ENCODE assay signal across 8 mouse cellular contexts in genomic region chr19:5057876-5058775, GRCm38 (mm10). TPM values are rescaled to one million over a fixed set of nuclear protein-coding genes. Genes with fewer than 3 reads are reported as not detected.
A peak's percentile ranks its signal among the peaks of the same experiment; 100 is the strongest.
DNase-seq lines count a peak whose midpoint lies in the region; ATAC-seq and TF ChIP-seq lines count a peak whose summit lies in the region.

No protein-coding gene starts in this region.

- no peak for ATAC-seq in heart, postnatal 0 days (ENCODE audit: insufficient read depth, low read depth)
- no peak for ATAC-seq in limb, embryonic 14.5 days (ENCODE audit: low FRiP score, low read depth)
- no peak for ATAC-seq in megakaryocyte progenitor cell, adult 5-6 weeks (replicated peaks; ENCODE audit: poor library complexity)

- no peak overlapping the region for H3K4me2 ChIP-seq in heart, postnatal 0 days (ENCODE audit: low read depth, low read length)
- H3K4me2 ChIP-seq in limb, embryonic 14.5 days (replicated peaks; ENCODE audit: low read depth, low read length, severe bottlenecking): no peak overlapping the region

- peaks cover 7% of the 10 kb centered on the region; the same call in 1 of the 2 replicates for H3K27me3 ChIP-seq in heart, postnatal 0 days (ENCODE audit: control insufficient read depth, insufficient read depth, low read length)
- H3K27me3 ChIP-seq in limb, embryonic 14.5 days (ENCODE audit: control insufficient read depth, insufficient read depth, low read length): peaks cover 5% of the 10 kb centered on the region; the same call in 1 of the 2 replicates

- peaks cover 16% of the 10 kb centered on the region; the same call in 1 of the 2 replicates for H3K4me1 ChIP-seq in heart, postnatal 0 days (ENCODE audit: control insufficient read depth, insufficient read depth)
- peaks cover 33% of the 10 kb centered on the region for H3K4me1 ChIP-seq in limb, embryonic 14.5 days (ENCODE audit: control insufficient read depth, insufficient read depth, low read length)

- no peak overlapping the region for H3K9ac ChIP-seq in heart, postnatal 0 days (replicated peaks; ENCODE audit: low read depth, low read length)
- 0 out of 2 replicates have a peak overlapping the region, but pooled peaks have one; percentile 16 for H3K9ac ChIP-seq in limb, embryonic 14.5 days (ENCODE audit: low read depth, low read length, severe bottlenecking)

- H3K36me3 ChIP-seq in heart, postnatal 0 days (replicated peaks; ENCODE audit: control insufficient read depth, insufficient read depth, low read length): no peaks in the 10 kb centered on the region
- no peaks in the 10 kb centered on the region for H3K36me3 ChIP-seq in limb, embryonic 14.5 days (ENCODE audit: control insufficient read depth, insufficient read depth, low read length)

- intact Hi-C loops in heart, postnatal 10 days (cut with DNase I): no loop called here

- no peak for TF ChIP-seq EP300 in heart, postnatal 0 days (IDR thresholded peaks at IDR 0.05; ENCODE audit: low read depth)

- no peaks in the 10 kb centered on the region for H3K9me3 ChIP-seq in heart, postnatal 0 days (replicated peaks; ENCODE audit: control insufficient read depth, low read length)
- no peaks in the 10 kb centered on the region for H3K9me3 ChIP-seq in limb, embryonic 14.5 days (ENCODE audit: control insufficient read depth, low read length)

- no peak for TF ChIP-seq CTCF in heart, postnatal 0 days (IDR thresholded peaks at IDR 0.05; ENCODE audit: low read depth)

- peak overlapping the region; percentile 66 for H3K27ac ChIP-seq in heart, postnatal 0 days (ENCODE audit: low read depth)
- H3K27ac ChIP-seq in limb, embryonic 14.5 days (replicated peaks; ENCODE audit: low read depth, low read length): no peak overlapping the region

- 32% methylated on average over 16 of the region's 16 CpGs for WGBS in heart, postnatal 0 days
- 26% methylated on average over 16 of the region's 16 CpGs for WGBS in limb, embryonic 14.5 days

- H3K4me3 ChIP-seq in heart, postnatal 0 days (ENCODE audit: low read depth, low read length): no peak overlapping the region
- H3K4me3 ChIP-seq in limb, embryonic 14.5 days (replicated peaks; ENCODE audit: low read length): no peak overlapping the region

- TF ChIP-seq POLR2A in limb, embryonic 14.5 days (IDR thresholded peaks at IDR 0.05; ENCODE audit: borderline replicate concordance, extremely low read depth, insufficient read depth, insufficient read length): no peak

- no peak for DNase-seq in heart, postnatal 0 days (ENCODE audit: low spot score)
- no peak for DNase-seq in heart, postnatal 10 days
- DNase-seq in 3134 (ENCODE audit: extremely low read depth, insufficient read length, low spot score): peak; percentile 58
- DNase-seq in Muller cell, postnatal 12 days (ENCODE audit: inconsistent ontology term): peak; percentile 54
- no peak for DNase-seq in limb, embryonic 14.5 days (ENCODE audit: low spot score)
- DNase-seq in ovary, postnatal 10 days (ENCODE audit: low spot score): no peak
- DNase-seq in spleen, adult 18-20 months: no peak

RNA-seq across cellular contexts. Expression of gene Rin1, which starts 7.8 kb away (rescaled TPM):
- total RNA-seq in heart, postnatal 0 days (2014; rRNA removed; ENCODE audit: low replicate concordance): 3.1 and 3.2 TPM in 2 replicates
- polyA plus RNA-seq in heart, postnatal 0 days (2015; fragmentation: Nextera tagmentation; extraction: Ambion mirVana): 0.97 and 1.3 TPM in 2 replicates
- 1 to 10 TPM; 2.1 to 2.4 TPM for total RNA-seq in heart, postnatal 10 days (2021)
- polyA plus RNA-seq in limb, embryonic 14.5 days (2012; rRNA removed): 4.9 and 6.1 TPM in 2 replicates
- 2.5 and 2.6 TPM in 2 replicates for polyA plus RNA-seq in limb, embryonic 14.5 days (2014; fragmentation: Nextera tagmentation; extraction: Ambion mirVana)
- 0.17 and 0.22 TPM in 2 replicates for total RNA-seq in megakaryocyte progenitor cell, adult 5-6 weeks (2015)
- 0.12 and 0.47 TPM in 2 replicates for total RNA-seq in megakaryocyte progenitor cell, adult 5-6 weeks (2017)

RNA-seq across cellular contexts. Expression of gene Cd248, which starts 9.8 kb away (rescaled TPM):
- 19.8 and 24.4 TPM in 2 replicates for total RNA-seq in heart, postnatal 0 days (2014; rRNA removed; ENCODE audit: low replicate concordance)
- 7.8 and 8.8 TPM in 2 replicates for polyA plus RNA-seq in heart, postnatal 0 days (2015; fragmentation: Nextera tagmentation; extraction: Ambion mirVana)
- total RNA-seq in heart, postnatal 10 days (2021): 10 to 100 TPM; 33.8 to 39.7 TPM
- 97.5 and 115 TPM in 2 replicates for polyA plus RNA-seq in limb, embryonic 14.5 days (2012; rRNA removed)
- polyA plus RNA-seq in limb, embryonic 14.5 days (2014; fragmentation: Nextera tagmentation; extraction: Ambion mirVana): 123 and 127 TPM in 2 replicates
- 0.20 and 0.30 TPM in 2 replicates for total RNA-seq in megakaryocyte progenitor cell, adult 5-6 weeks (2015)
- 0.20 and 0.25 TPM in 2 replicates for total RNA-seq in megakaryocyte progenitor cell, adult 5-6 weeks (2017)

RNA-seq across cellular contexts. Expression of gene Brms1, which starts 17.0 kb away (rescaled TPM):
- total RNA-seq in heart, postnatal 0 days (2014; rRNA removed; ENCODE audit: low replicate concordance): 1.9 and 13.6 TPM in 2 replicates
- polyA plus RNA-seq in heart, postnatal 0 days (2015; fragmentation: Nextera tagmentation; extraction: Ambion mirVana): 20.0 and 20.4 TPM in 2 replicates
- total RNA-seq in heart, postnatal 10 days (2021): 10 to 100 TPM; 13.5 to 15.6 TPM
- 30.2 TPM in 2 replicates for polyA plus RNA-seq in limb, embryonic 14.5 days (2012; rRNA removed)
- 38.1 and 38.9 TPM in 2 replicates for polyA plus RNA-seq in limb, embryonic 14.5 days (2014; fragmentation: Nextera tagmentation; extraction: Ambion mirVana)
- 12.8 and 19.7 TPM in 2 replicates for total RNA-seq in megakaryocyte progenitor cell, adult 5-6 weeks (2015)
- 36.6 and 39.8 TPM in 2 replicates for total RNA-seq in megakaryocyte progenitor cell, adult 5-6 weeks (2017)

RNA-seq across cellular contexts. Expression of gene AC124502.3, which starts 19.4 kb away (rescaled TPM):
- 1.7 TPM in 1 of 2 replicates, not detected in the other for total RNA-seq in heart, postnatal 0 days (2014; rRNA removed; ENCODE audit: low replicate concordance)
- 0.97 and 1.4 TPM in 2 replicates for polyA plus RNA-seq in heart, postnatal 0 days (2015; fragmentation: Nextera tagmentation; extraction: Ambion mirVana)
- 1 to 10 TPM; 1.6 to 2.3 TPM for total RNA-seq in heart, postnatal 10 days (2021)
- 1.3 and 2.5 TPM in 2 replicates for polyA plus RNA-seq in limb, embryonic 14.5 days (2012; rRNA removed)
- polyA plus RNA-seq in limb, embryonic 14.5 days (2014; fragmentation: Nextera tagmentation; extraction: Ambion mirVana): 0.84 and 1.7 TPM in 2 replicates
- total RNA-seq in megakaryocyte progenitor cell, adult 5-6 weeks (2015): 6.1 and 6.4 TPM in 2 replicates
- 8.0 and 8.2 TPM in 2 replicates for total RNA-seq in megakaryocyte progenitor cell, adult 5-6 weeks (2017)

RNA-seq across cellular contexts. Expression of gene B4gat1, which starts 19.5 kb away (rescaled TPM):
- total RNA-seq in heart, postnatal 0 days (2014; rRNA removed; ENCODE audit: low replicate concordance): 46.2 and 58.3 TPM in 2 replicates
- polyA plus RNA-seq in heart, postnatal 0 days (2015; fragmentation: Nextera tagmentation; extraction: Ambion mirVana): 47.4 and 48.2 TPM in 2 replicates
- total RNA-seq in heart, postnatal 10 days (2021): 10 to 100 TPM; 38.3 to 45.5 TPM
- 31.3 and 46.6 TPM in 2 replicates for polyA plus RNA-seq in limb, embryonic 14.5 days (2012; rRNA removed)
- 43.7 and 45.2 TPM in 2 replicates for polyA plus RNA-seq in limb, embryonic 14.5 days (2014; fragmentation: Nextera tagmentation; extraction: Ambion mirVana)
- 0.99 TPM in 1 of 2 replicates, not detected in the other for total RNA-seq in megakaryocyte progenitor cell, adult 5-6 weeks (2015)
- 0.75 TPM in 1 of 2 replicates, not detected in the other for total RNA-seq in megakaryocyte progenitor cell, adult 5-6 weeks (2017)

Comparison
In these comparisons a context has a peak if more than half of its experiments do, and no peak if none do; other contexts are left out.
1. DNase-seq: peak in 3134 (single experiment) and Muller cell, postnatal 12 days (single experiment); none in heart, postnatal 0 days (single experiment), heart, postnatal 10 days (0 of 2), limb, embryonic 14.5 days (single experiment), ovary, postnatal 10 days (single experiment) and spleen, adult 18-20 months (0 of 2).
2. RNA of gene Cd248, which starts 9.8 kb away (total RNA-seq): 33.8 to 39.7 TPM in heart, postnatal 10 days and 19.8 to 24.4 TPM in heart, postnatal 0 days; 0.20 to 0.30 TPM in megakaryocyte progenitor cell, adult 5-6 weeks; every median in the first group is over 10 times any median in the second.